Mouse (Mus musculus) midbrain, embryonic 16.5 days (tissue): ENCODE measurements around the gene Ttc12. TPM values are rescaled to one million over a fixed set of nuclear protein-coding genes. Genes with fewer than 3 reads are reported as not detected.
A peak's percentile ranks its signal among the peaks of the same experiment; 100 is the strongest.

Experiments
- ATAC-seq: fragments of 200-750 bp; cut with Nextera tagmentation; 2 replicates; pipeline ENCODE4 v1.8.0; 2017; ENCODE audit warnings: moderate TSS enrichment
- H3K27ac ChIP-seq: fragments of 300-500 bp; sonication (generic); 2 replicates; pipeline ENCODE4 v1.5.1; 2014; ENCODE audit warnings: mild to moderate bottlenecking, low read length, mixed read lengths
- H3K27me3 ChIP-seq: fragments of 300-500 bp; sonication (generic); 2 replicates; pipeline ENCODE4 v1.6.1; 2014; ENCODE audit warnings: low read depth, low read length, mixed read lengths; ENCODE audit not compliant: control insufficient read depth, insufficient read depth
- H3K36me3 ChIP-seq: fragments of 300-500 bp; sonication (generic); 2 replicates; pipeline ENCODE4 v1.6.1; 2014; ENCODE audit warnings: mild to moderate bottlenecking, low read length, moderate library complexity, mixed read lengths; ENCODE audit not compliant: control insufficient read depth, insufficient read depth
- H3K4me1 ChIP-seq: fragments of 300-500 bp; sonication (generic); 2 replicates; pipeline ENCODE4 v1.6.1; 2014; ENCODE audit warnings: mild to moderate bottlenecking, low read length, mixed read lengths; ENCODE audit not compliant: control insufficient read depth, insufficient read depth
- H3K4me2 ChIP-seq: fragments of 300-500 bp; sonication (generic); 2 replicates; pipeline ENCODE4 v1.6.1; 2014; ENCODE audit warnings: mild to moderate bottlenecking, low read length, mixed read lengths
- H3K4me3 ChIP-seq: fragments of 300-500 bp; sonication (generic); 2 replicates; pipeline ENCODE4 v1.5.1; 2014; ENCODE audit warnings: low read depth, mild to moderate bottlenecking, low read length, moderate library complexity, mixed read lengths
- H3K9ac ChIP-seq: fragments of 300-500 bp; sonication (generic); 2 replicates; pipeline ENCODE4 v1.6.1; 2014; ENCODE audit warnings: low read depth, low read length, mixed read lengths
- H3K9me3 ChIP-seq: fragments of 300-500 bp; sonication (generic); replicated peaks from 2 replicates; pipeline ENCODE4 v1.6.1; 2014; ENCODE audit warnings: mild to moderate bottlenecking, low read length, mixed read lengths; ENCODE audit not compliant: control insufficient read depth, poor library complexity, severe bottlenecking
- WGBS: fragments of 180-500 bp; shearing (Covaris S2); extraction: QIAGEN DNeasy Blood & Tissue Kit; methylation state at CpG from one replicate; pipeline ENCODE4 v1.1.7; 2014; 5-methylcytosine and 5-hydroxymethylcytosine counted together
- polyA plus RNA-seq: library from polyadenylated mRNA; unstranded; fragments of >200 nt; fragmentation: Nextera tagmentation; extraction: Ambion mirVana; gene quantifications from 2 replicates; pipeline ENCODE4 v1.2.1, GENCODE M21; 2015

Ttc12 gene
- polyA plus RNA-seq, 1 experiment from 2014 or later = 1.9 TPM

- Histone ChIP-seq H3K4me3 (no peak overlapping the region), H3K27me3 (no peaks in the 10 kb centered on the region), H3K4me1 (peaks cover 12% of the 10 kb centered on the region; the same call in 1 of the 2 replicates), H3K4me2 (no peak overlapping the region), H3K27ac (0 out of 2 replicates have a peak overlapping the region, but pooled peaks have one; percentile 5), H3K9me3 (no peaks in the 10 kb centered on the region), H3K36me3 (peaks cover 13% of the 10 kb centered on the region), H3K9ac (no peak overlapping the region)
- 31% methylated on average over 5 of the region's 5 CpGs for WGBS
- ATAC-seq = no peak
Observed at GRCm38 (mm10) chr9:49528026-49528425, 42.0 kb upstream of the Ttc12 start.

GRCm38 (mm10) chr9:49527340-49527739, 41.3 kb upstream of the Ttc12 start:
- Histone ChIP-seq H3K9ac (no peak overlapping the region), H3K4me1 (peaks cover 12% of the 10 kb centered on the region; the same call in 1 of the 2 replicates), H3K36me3 (peaks cover 8% of the 10 kb centered on the region), H3K4me2 (no peak overlapping the region), H3K4me3 (no peak overlapping the region), H3K27me3 (no peaks in the 10 kb centered on the region), H3K9me3 (no peaks in the 10 kb centered on the region), H3K27ac (peak overlapping the region; percentile 23; the same call in 1 of the 2 replicates)
- whole genome bisulfite sequencing = 50% methylated on average over 8 of the region's 8 CpGs
- no peak for ATAC-seq

GRCm38 (mm10) chr9:49524721-49525120, 38.7 kb upstream of the Ttc12 start:
- peaks cover 20% of the 10 kb centered on the region for H3K36me3 ChIP-seq
- no peak overlapping the region for H3K4me3 ChIP-seq
- H3K27ac ChIP-seq = no peak overlapping the region
- no peaks in the 10 kb centered on the region for H3K27me3 ChIP-seq
- H3K9me3 ChIP-seq = no peaks in the 10 kb centered on the region
- H3K9ac ChIP-seq = no peak overlapping the region
- peaks cover 12% of the 10 kb centered on the region; the same call in 1 of the 2 replicates for H3K4me1 ChIP-seq
- 73% methylated on average over 9 of the region's 9 CpGs for WGBS
- no peak for ATAC-seq
- no peak overlapping the region for H3K4me2 ChIP-seq

GRCm38 (mm10) chr9:49523881-49524280, 37.9 kb upstream of the Ttc12 start:
- 86% methylated on average over 9 of the region's 9 CpGs for WGBS
- H3K36me3 ChIP-seq = peaks cover 29% of the 10 kb centered on the region

GRCm38 (mm10) chr9:49514306-49514705, 28.3 kb upstream of the Ttc12 start:
- Histone ChIP-seq H3K27me3 (no peaks in the 10 kb centered on the region), H3K36me3 (peaks cover 33% of the 10 kb centered on the region), H3K9me3 (no peaks in the 10 kb centered on the region), H3K9ac (no peak overlapping the region), H3K27ac (no peak overlapping the region), H3K4me1 (no peaks in the 10 kb centered on the region), H3K4me3 (no peak overlapping the region), H3K4me2 (no peak overlapping the region)
- 86% methylated on average over 2 of the region's 2 CpGs for WGBS
- ATAC-seq = no peak

More at GRCm38 (mm10) chr9:49523881-49524280, 37.9 kb upstream of the Ttc12 start:
- Histone ChIP-seq H3K9me3 (no peaks in the 10 kb centered on the region), H3K9ac (no peak overlapping the region), H3K4me3 (no peak overlapping the region), H3K27me3 (no peaks in the 10 kb centered on the region), H3K4me2 (no peak overlapping the region), H3K27ac (no peak overlapping the region), H3K4me1 (peaks cover 9% of the 10 kb centered on the region; the same call in 1 of the 2 replicates)
- ATAC-seq = no peak

- WGBS = 92% methylated on average over 4 of the region's 4 CpGs
- Histone ChIP-seq H3K9me3 (no peaks in the 10 kb centered on the region), H3K27me3 (no peaks in the 10 kb centered on the region), H3K9ac (no peak overlapping the region), H3K4me3 (no peak overlapping the region), H3K4me2 (no peak overlapping the region), H3K36me3 (peaks cover 45% of the 10 kb centered on the region), H3K27ac (no peak overlapping the region), H3K4me1 (no peaks in the 10 kb centered on the region)
- ATAC-seq = no peak
Observed at GRCm38 (mm10) chr9:49510666-49511065, 24.6 kb upstream of the Ttc12 start.

DNA sequence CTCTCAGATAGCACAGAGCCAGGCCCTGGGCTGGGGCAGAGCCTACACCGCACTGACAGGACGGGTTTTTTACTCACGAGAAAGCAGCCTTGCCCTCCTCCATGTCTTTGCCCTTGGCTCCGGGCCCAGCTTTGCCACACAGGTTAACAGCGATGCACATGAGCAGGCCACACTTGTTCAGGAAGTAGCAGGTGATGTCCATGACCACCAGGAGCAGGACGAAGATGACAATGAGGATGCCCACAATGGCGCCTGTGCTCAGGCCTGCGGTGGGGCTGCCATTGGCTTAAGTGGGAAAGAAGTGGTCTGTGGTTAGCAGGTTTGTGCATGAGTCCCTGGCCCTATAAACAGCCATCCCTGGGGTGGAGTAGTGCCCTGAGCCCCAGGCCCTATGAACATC, 23.6 kb upstream of the Ttc12 start:
- no peak overlapping the region for H3K4me3 ChIP-seq
- 93% methylated on average over 8 of the region's 8 CpGs for WGBS

GRCm38 (mm10) chr9:49509094-49509493, 23.1 kb upstream of the Ttc12 start:
- no peak overlapping the region for H3K9ac ChIP-seq
- WGBS = 95% methylated on average over 3 of the region's 3 CpGs
- no peaks in the 10 kb centered on the region for H3K27me3 ChIP-seq
- no peak overlapping the region for H3K4me2 ChIP-seq
- no peak overlapping the region for H3K4me3 ChIP-seq
- H3K9me3 ChIP-seq = no peaks in the 10 kb centered on the region
- ATAC-seq = no peak
- H3K27ac ChIP-seq = no peak overlapping the region
- H3K36me3 ChIP-seq = peaks cover 48% of the 10 kb centered on the region
- H3K4me1 ChIP-seq = no peaks in the 10 kb centered on the region

More for the DNA sequence above, 23.6 kb upstream of the Ttc12 start:
- H3K36me3 ChIP-seq = peaks cover 45% of the 10 kb centered on the region
- no peak for ATAC-seq
- H3K27me3 ChIP-seq = no peaks in the 10 kb centered on the region
- no peak overlapping the region for H3K4me2 ChIP-seq
- H3K27ac ChIP-seq = no peak overlapping the region
- no peaks in the 10 kb centered on the region for H3K9me3 ChIP-seq
- no peaks in the 10 kb centered on the region for H3K4me1 ChIP-seq
- no peak overlapping the region for H3K9ac ChIP-seq

- H3K4me2 ChIP-seq = no peak overlapping the region
- no peak for ATAC-seq
- H3K9ac ChIP-seq = no peak overlapping the region
- no peak overlapping the region for H3K4me3 ChIP-seq
- WGBS = 86% methylated on average over 9 of the region's 9 CpGs
- H3K4me1 ChIP-seq = no peaks in the 10 kb centered on the region
- no peaks in the 10 kb centered on the region for H3K27me3 ChIP-seq
- H3K9me3 ChIP-seq = no peaks in the 10 kb centered on the region
- H3K36me3 ChIP-seq = peaks cover 49% of the 10 kb centered on the region
- H3K27ac ChIP-seq = no peak overlapping the region
Observed at GRCm38 (mm10) chr9:49507829-49508585, 22.0 kb upstream of the Ttc12 start.
